In the genomic region with DNA sequence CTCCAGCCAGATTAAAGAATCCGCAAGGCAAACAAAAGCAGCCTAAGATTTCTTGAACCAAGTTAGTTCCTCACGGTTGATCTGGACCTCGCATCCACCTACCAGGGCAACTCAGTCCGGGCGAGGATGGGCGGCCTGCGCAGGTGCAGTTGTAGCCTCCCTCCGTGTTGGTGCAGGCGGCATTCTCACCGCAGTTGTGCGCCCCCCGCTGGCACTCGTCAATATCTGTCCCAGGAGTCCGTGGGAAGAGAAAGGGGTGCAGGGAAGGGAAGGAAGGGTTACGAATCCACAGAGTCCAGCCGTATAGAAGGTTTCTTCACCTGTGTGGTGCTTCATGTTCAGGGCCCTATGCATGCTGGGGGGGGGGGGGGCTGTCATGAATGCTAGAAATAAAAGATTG, we compare ENCODE assay signal across 23 mouse cellular contexts.
DNase-seq lines count a peak whose midpoint lies in the region; ATAC-seq and TF ChIP-seq lines count a peak whose summit lies in the region.
"Had no signal": no experiment of that assay in that cellular context is flagged by ENCODE, and none has a peak within 500 bp of the region (broad histone marks: within the 10 kb centered on the region; RNA-seq: fewer than 3 reads in every experiment).

No protein-coding gene starts in this region.

- no peaks in the 10 kb centered on the region for H3K27me3 ChIP-seq in forebrain, postnatal 0 days (ENCODE audit: insufficient read depth, low read length)
- no peaks in the 10 kb centered on the region for H3K27me3 ChIP-seq in forebrain, embryonic 12.5 days
- H3K27me3 ChIP-seq in lung, embryonic 14.5 days (ENCODE audit: insufficient read depth, low read length) = no peaks in the 10 kb centered on the region
- H3K27me3 ChIP-seq in ES-Bruce4 (ENCODE audit: control insufficient read depth, insufficient read depth, low read length, poor library complexity, severe bottlenecking) = no peaks in the 10 kb centered on the region
- H3K27me3 ChIP-seq: CH12.LX; heart, embryonic 15.5 days; neural tube, embryonic 13.5 days had no signal

- H3K4me3 ChIP-seq in forebrain, postnatal 0 days (ENCODE audit: low read depth, low read length) = no peak overlapping the region
- H3K4me3 ChIP-seq in forebrain, embryonic 12.5 days (replicated peaks) = no peak overlapping the region
- no peak overlapping the region for H3K4me3 ChIP-seq in lung, embryonic 14.5 days (ENCODE audit: low read depth, low read length)
- no peak overlapping the region for H3K4me3 ChIP-seq in ES-Bruce4 (ENCODE audit: low read depth, low read length)
- H3K4me3 ChIP-seq: embryonic facial prominence, embryonic 10.5 days; heart, adult 2 months; heart, embryonic 15.5 days; left cerebral cortex, adult 2 months; midbrain, embryonic 10.5 days; neural tube, embryonic 13.5 days had no signal

- no peaks in the 10 kb centered on the region for H3K9me3 ChIP-seq in forebrain, postnatal 0 days (ENCODE audit: low read length)
- no peaks in the 10 kb centered on the region for H3K9me3 ChIP-seq in forebrain, embryonic 12.5 days
- no peaks in the 10 kb centered on the region for H3K9me3 ChIP-seq in lung, embryonic 14.5 days (ENCODE audit: low read depth, low read length)
- no peaks in the 10 kb centered on the region for H3K9me3 ChIP-seq in ES-Bruce4 (replicated peaks; ENCODE audit: control insufficient read depth, insufficient read depth, low read length, poor library complexity, severe bottlenecking)
- H3K9me3 ChIP-seq: embryonic facial prominence, embryonic 10.5 days; heart, embryonic 15.5 days; midbrain, embryonic 10.5 days; neural tube, embryonic 13.5 days had no signal

- no peak overlapping the region for H3K4me2 ChIP-seq in forebrain, postnatal 0 days (ENCODE audit: low read depth)
- H3K4me2 ChIP-seq in forebrain, embryonic 12.5 days = no peak overlapping the region
- H3K4me2 ChIP-seq in lung, embryonic 14.5 days = no peak overlapping the region
- H3K4me2 ChIP-seq: heart, embryonic 15.5 days; neural tube, embryonic 13.5 days had no signal

- peak; percentile 18; the same call in 1 of the 2 replicates for TF ChIP-seq CTCF in forebrain, postnatal 0 days (IDR thresholded peaks at IDR 0.05; ENCODE audit: low read depth)
- 0 out of 2 replicates have a peak, but pooled peaks have one; percentile 21 for TF ChIP-seq CTCF in lung, embryonic 14.5 days (IDR thresholded peaks at IDR 0.05; ENCODE audit: low read depth)
- TF ChIP-seq CTCF in ES-Bruce4 (IDR thresholded peaks at IDR 0.05; ENCODE audit: low read depth, low read length) = peak; percentile 60

- H3K9ac ChIP-seq in forebrain, postnatal 0 days = no peak overlapping the region
- H3K9ac ChIP-seq in forebrain, embryonic 12.5 days = no peak overlapping the region
- H3K9ac ChIP-seq in lung, embryonic 14.5 days = no peak overlapping the region
- H3K9ac ChIP-seq in ES-Bruce4 (ENCODE audit: low read depth, poor library complexity, severe bottlenecking) = no peak overlapping the region
- H3K9ac ChIP-seq: heart, embryonic 15.5 days; neural tube, embryonic 13.5 days had no signal

- DNase-seq in forebrain, postnatal 0 days = no peak
- DNase-seq in lung, embryonic 14.5 days = no peak
- DNase-seq in lung, adult 18-20 months = no peak
- peak; percentile 43 for DNase-seq in R1 (ENCODE audit: low read depth, low spot score)
- DNase-seq in cerebellum, adult 11-12 months = no peak
- DNase-seq: adrenal gland, postnatal 14 days; cerebellum, adult 11 months; gastrocnemius, postnatal 14 days; heart, adult 2 months; heart, postnatal 4 days; kidney, adult 18-20 months; left cerebral cortex, postnatal 4 days; right cerebral cortex, postnatal 25 days had no signal

- TF ChIP-seq EP300 in ES-Bruce4 (IDR thresholded peaks at IDR 0.05; ENCODE audit: insufficient read depth, low read depth, low read length) = no peak

- no peak overlapping the region for H3K27ac ChIP-seq in forebrain, postnatal 0 days (ENCODE audit: low read depth, low read length)
- H3K27ac ChIP-seq in forebrain, embryonic 12.5 days = no peak overlapping the region
- H3K27ac ChIP-seq in lung, embryonic 14.5 days (ENCODE audit: low read depth) = no peak overlapping the region
- H3K27ac ChIP-seq in ES-Bruce4 (ENCODE audit: insufficient read depth, low read length) = no peak overlapping the region
- H3K27ac ChIP-seq: embryonic facial prominence, embryonic 10.5 days; heart, adult 2 months; heart, embryonic 15.5 days; left cerebral cortex, adult 2 months; macrophage; midbrain, embryonic 10.5 days; neural tube, embryonic 13.5 days had no signal

- 57% methylated on average over 16 of the region's 16 CpGs for WGBS in forebrain, postnatal 0 days
- 59% methylated on average over 16 of the region's 16 CpGs for WGBS in forebrain, embryonic 12.5 days
- WGBS in lung, embryonic 14.5 days = 55% methylated on average over 16 of the region's 16 CpGs

- H3K36me3 ChIP-seq in forebrain, postnatal 0 days (ENCODE audit: insufficient read depth) = no peaks in the 10 kb centered on the region
- H3K36me3 ChIP-seq in forebrain, embryonic 12.5 days (replicated peaks) = no peaks in the 10 kb centered on the region
- no peaks in the 10 kb centered on the region for H3K36me3 ChIP-seq in lung, embryonic 14.5 days (ENCODE audit: insufficient read depth)
- H3K36me3 ChIP-seq in ES-Bruce4 (ENCODE audit: control insufficient read depth, insufficient read depth, low read length, poor library complexity, severe bottlenecking) = no peaks in the 10 kb centered on the region
- H3K36me3 ChIP-seq: embryonic facial prominence, embryonic 10.5 days; heart, embryonic 15.5 days; midbrain, embryonic 10.5 days had no signal

- ATAC-seq in forebrain, postnatal 0 days = no peak
- no peak for ATAC-seq in forebrain, embryonic 12.5 days (ENCODE audit: low FRiP score)
- ATAC-seq in lung, embryonic 14.5 days (ENCODE audit: insufficient read depth) = no peak
- ATAC-seq: hindbrain, embryonic 16.5 days had no signal

- no peaks in the 10 kb centered on the region for H3K4me1 ChIP-seq in forebrain, postnatal 0 days (ENCODE audit: insufficient read depth)
- H3K4me1 ChIP-seq in forebrain, embryonic 12.5 days = no peaks in the 10 kb centered on the region
- H3K4me1 ChIP-seq in lung, embryonic 14.5 days (ENCODE audit: insufficient read depth) = no peaks in the 10 kb centered on the region
- H3K4me1 ChIP-seq in ES-Bruce4 (ENCODE audit: control insufficient read depth, insufficient read depth, low read length) = no peaks in the 10 kb centered on the region
- H3K4me1 ChIP-seq: embryonic facial prominence, embryonic 10.5 days; heart, embryonic 15.5 days; midbrain, embryonic 10.5 days; neural tube, embryonic 13.5 days had no signal

- no peak for TF ChIP-seq POLR2A in ES-Bruce4 (IDR thresholded peaks at IDR 0.05; ENCODE audit: insufficient read depth, low read length)
